In the genomic region with DNA sequence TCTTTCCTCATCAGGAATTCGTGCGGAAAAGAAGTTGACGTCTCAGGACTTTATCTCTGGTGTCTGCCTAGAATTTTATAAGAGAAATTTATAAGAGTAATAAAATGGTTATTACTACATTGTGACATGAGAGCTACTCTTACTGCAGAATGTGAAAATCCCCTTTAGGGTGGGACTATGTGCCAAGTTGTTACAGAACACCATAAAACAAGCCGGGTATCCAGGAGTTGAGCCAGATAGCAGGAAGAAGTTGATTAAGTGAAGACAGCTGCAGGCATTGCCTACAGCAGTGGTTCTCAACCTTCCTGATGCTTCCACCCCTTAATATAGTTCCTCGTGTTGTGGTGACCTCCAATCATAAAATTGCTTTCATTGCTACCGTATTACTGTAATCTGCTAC, we compare ENCODE assay signal across 16 mouse cellular contexts. TPM values are rescaled to one million over a fixed set of nuclear protein-coding genes. Genes with fewer than 3 reads are reported as not detected.
"Had no signal": no experiment of that assay in that cellular context is flagged by ENCODE, and none has a peak within 500 bp of the region (broad histone marks: within the 10 kb centered on the region; RNA-seq: fewer than 3 reads in every experiment).

No protein-coding gene starts in this region.

RNA-seq across cellular contexts. Expression of a gene that starts 30.7 kb away (rescaled TPM):
- polyA plus RNA-seq: limb, embryonic 10.5 days; limb, embryonic 12.5 days; limb, embryonic 15.5 days; liver, embryonic 12.5 days; liver, embryonic 13.5 days; liver, embryonic 15.5 days; liver, embryonic 16.5 days; liver, postnatal 0 days; lung, embryonic 14.5 days; lung, embryonic 16.5 days; macrophage; midbrain, embryonic 11.5 days; midbrain, embryonic 12.5 days; midbrain, embryonic 14.5 days; midbrain, embryonic 16.5 days; myocyte had no signal
